Mouse (Mus musculus) forebrain, postnatal 0 days (tissue): ENCODE measurements at regions not wholly inside any gene's neighbourhood (a gene's known extent, or its start where the extent isn't known, plus 50 kb on each side); places are given as distances from the start of the nearest gene placed in this dataset.
A peak's percentile ranks its signal among the peaks of the same experiment; 100 is the strongest.

ENCODE experiments used
- ATAC-seq: fragments of 200-750 bp; cut with Nextera tagmentation; 2 replicates; pipeline ENCODE4 v1.8.0; 2017; ENCODE audit warnings: mild to moderate bottlenecking, moderate library complexity
- DNase-seq: peaks from one replicate; pipeline ENCODE4 v3.0.0-alpha.2; 2015
- H3K27ac ChIP-seq: fragments of 300-500 bp; sonication (generic); 2 replicates; pipeline ENCODE4 v1.5.1; 2014; ENCODE audit warnings: low read depth, mild to moderate bottlenecking, antibody characterized with exemption, low read length, moderate library complexity, mixed read lengths
- H3K27me3 ChIP-seq: fragments of 300-500 bp; sonication (generic); 2 replicates; pipeline ENCODE4 v1.6.1; 2014; ENCODE audit warnings: mild to moderate bottlenecking, low read length, mixed read lengths; ENCODE audit not compliant: insufficient read depth
- H3K36me3 ChIP-seq: fragments of 300-500 bp; sonication (generic); 2 replicates; pipeline ENCODE4 v1.6.1; 2014; ENCODE audit warnings: mild to moderate bottlenecking, moderate library complexity; ENCODE audit not compliant: insufficient read depth
- H3K4me1 ChIP-seq: fragments of 300-500 bp; sonication (generic); 2 replicates; pipeline ENCODE4 v1.6.1; 2014; ENCODE audit warnings: antibody characterized with exemption; ENCODE audit not compliant: insufficient read depth
- H3K4me2 ChIP-seq: fragments of 300-500 bp; sonication (generic); 2 replicates; pipeline ENCODE4 v1.6.1; 2014; ENCODE audit warnings: low read depth, mild to moderate bottlenecking, moderate library complexity
- H3K4me3 ChIP-seq: fragments of 300-500 bp; sonication (generic); 2 replicates; pipeline ENCODE4 v1.5.1; 2014; ENCODE audit warnings: low read depth, low read length, mixed read lengths
- H3K9ac ChIP-seq: fragments of 300-500 bp; sonication (generic); 2 replicates; pipeline ENCODE4 v1.6.1; 2014; ENCODE audit warnings: mild to moderate bottlenecking
- H3K9me3 ChIP-seq: fragments of 300-500 bp; sonication (generic); 2 replicates; pipeline ENCODE4 v1.6.1; 2016; ENCODE audit warnings: low read length
- CTCF ChIP-seq: sonication (generic); IDR thresholded peaks from 2 replicates; pipeline ENCODE4 v1.5.1; 2016; ENCODE audit warnings: antibody characterized with exemption, control low read depth, low read depth
- WGBS: fragments of 180-500 bp; shearing (Covaris S2); extraction: QIAGEN DNeasy Blood & Tissue Kit; methylation state at CpG from one replicate; pipeline ENCODE4 v1.1.7; 2014; 5-methylcytosine and 5-hydroxymethylcytosine counted together

GRCm38 (mm10) chr16:70045547-70045946, 182.0 kb upstream of the Speer2 start:
- no peak for TF ChIP-seq CTCF
- ATAC-seq, result no peak
- DNase-seq, result no peak

GRCm38 (mm10) chr16:70046009-70046408, 182.5 kb upstream of the Speer2 start:
- Histone ChIP-seq H3K4me3 (no peak overlapping the region), H3K27me3 (no peaks in the 10 kb centered on the region), H3K36me3 (no peaks in the 10 kb centered on the region), H3K4me1 (no peaks in the 10 kb centered on the region), H3K9me3 (no peaks in the 10 kb centered on the region), H3K4me2 (no peak overlapping the region), H3K27ac (no peak overlapping the region), H3K9ac (no peak overlapping the region)
- 67% methylated on average over 4 of the region's 4 CpGs for WGBS
- no peak for ATAC-seq
- no peak for DNase-seq
- TF ChIP-seq CTCF, result no peak

More at GRCm38 (mm10) chr16:70045547-70045946, 182.0 kb upstream of the Speer2 start:
- no peaks in the 10 kb centered on the region for H3K36me3 ChIP-seq
- no peak overlapping the region for H3K4me3 ChIP-seq
- H3K4me1 ChIP-seq, result no peaks in the 10 kb centered on the region
- H3K27ac ChIP-seq, result no peak overlapping the region
- no peak overlapping the region for H3K4me2 ChIP-seq
- H3K9me3 ChIP-seq, result no peaks in the 10 kb centered on the region
- H3K27me3 ChIP-seq, result no peaks in the 10 kb centered on the region
- no peak overlapping the region for H3K9ac ChIP-seq

- no peaks in the 10 kb centered on the region for H3K27me3 ChIP-seq
- no peaks in the 10 kb centered on the region for H3K36me3 ChIP-seq
- no peak for TF ChIP-seq CTCF
- H3K9me3 ChIP-seq, result no peaks in the 10 kb centered on the region
- no peak overlapping the region for H3K27ac ChIP-seq
- no peak overlapping the region for H3K9ac ChIP-seq
- no peak for ATAC-seq
- H3K4me1 ChIP-seq, result no peaks in the 10 kb centered on the region
- no peak for DNase-seq
- H3K4me2 ChIP-seq, result no peak overlapping the region
- WGBS, result 37% methylated on average over 2 of the region's 2 CpGs
- no peak overlapping the region for H3K4me3 ChIP-seq
Observed at GRCm38 (mm10) chr16:70049850-70050249, 186.3 kb upstream of the Speer2 start.

- Histone ChIP-seq H3K4me1 (no peaks in the 10 kb centered on the region), H3K9me3 (no peaks in the 10 kb centered on the region), H3K27me3 (no peaks in the 10 kb centered on the region), H3K4me2 (no peak overlapping the region), H3K27ac (no peak overlapping the region), H3K4me3 (no peak overlapping the region), H3K9ac (no peak overlapping the region), H3K36me3 (no peaks in the 10 kb centered on the region)
- WGBS, result 92% methylated on average over 4 of the region's 4 CpGs
- DNase-seq, result no peak
- no peak for ATAC-seq
- no peak for TF ChIP-seq CTCF
Observed at GRCm38 (mm10) chr16:70071471-70071870, 207.9 kb upstream of the Speer2 start.

- Histone ChIP-seq H3K9ac (no peak overlapping the region), H3K27me3 (no peaks in the 10 kb centered on the region), H3K36me3 (no peaks in the 10 kb centered on the region), H3K4me3 (no peak overlapping the region), H3K4me1 (no peaks in the 10 kb centered on the region), H3K9me3 (no peaks in the 10 kb centered on the region), H3K4me2 (no peak overlapping the region), H3K27ac (no peak overlapping the region)
- ATAC-seq, result no peak
- no peak for DNase-seq
- 84% methylated on average over 2 of the region's 2 CpGs for WGBS
- no peak for TF ChIP-seq CTCF
Observed at GRCm38 (mm10) chr16:70073740-70074139, 210.2 kb upstream of the Speer2 start.

GRCm38 (mm10) chr16:70079497-70079896, 216.0 kb upstream of the Speer2 start:
- Histone ChIP-seq H3K36me3 (no peaks in the 10 kb centered on the region), H3K9ac (no peak overlapping the region), H3K9me3 (no peaks in the 10 kb centered on the region), H3K4me2 (no peak overlapping the region), H3K27me3 (no peaks in the 10 kb centered on the region), H3K27ac (no peak overlapping the region), H3K4me1 (no peaks in the 10 kb centered on the region), H3K4me3 (no peak overlapping the region)
- no peak for ATAC-seq
- no peak for TF ChIP-seq CTCF
- no peak for DNase-seq
- 69% methylated on average over 10 of the region's 10 CpGs for WGBS

- H3K27ac ChIP-seq, result no peak overlapping the region
- no peak for TF ChIP-seq CTCF
Observed at GRCm38 (mm10) chr16:70091291-70091690, 222.5 kb upstream of the Gbe1 start.

GRCm38 (mm10) chr16:70091963-70092362, 221.8 kb upstream of the Gbe1 start:
- Histone ChIP-seq H3K4me1 (no peaks in the 10 kb centered on the region), H3K27me3 (no peaks in the 10 kb centered on the region), H3K4me2 (no peak overlapping the region), H3K36me3 (no peaks in the 10 kb centered on the region), H3K27ac (no peak overlapping the region), H3K9me3 (no peaks in the 10 kb centered on the region), H3K9ac (no peak overlapping the region), H3K4me3 (no peak overlapping the region)
- no peak for TF ChIP-seq CTCF
- DNase-seq, result no peak
- 51% methylated on average over 5 of the region's 5 CpGs for WGBS
- peak; percentile 73 for ATAC-seq

More at GRCm38 (mm10) chr16:70091291-70091690, 222.5 kb upstream of the Gbe1 start:
- DNase-seq (no peak), ATAC-seq (no peak)
- Histone ChIP-seq H3K4me2 (no peak overlapping the region), H3K27me3 (no peaks in the 10 kb centered on the region), H3K36me3 (no peaks in the 10 kb centered on the region), H3K4me1 (no peaks in the 10 kb centered on the region), H3K9ac (no peak overlapping the region), H3K9me3 (no peaks in the 10 kb centered on the region), H3K4me3 (no peak overlapping the region)
- 69% methylated on average over 4 of the region's 4 CpGs for WGBS
